Mouse (Mus musculus) Patski (cell line): ENCODE measurements at regions not wholly inside any gene's neighbourhood (a gene's known extent, or its start where the extent isn't known, plus 50 kb on each side); places are given as distances from the start of the nearest gene placed in this dataset.
"Not testable (repeated sequence)": the region's sequence is repeated elsewhere in the genome, so short reads cannot be mapped to it uniquely, and the experiment has no call there.

Source experiments
- ATAC-seq: fragments of 100-300 bp; one replicate; pipeline ENCODE4 v1.8.0; 2021
- CTCF ChIA-PET: fragments of 350-600 bp; sonication (Branson Sonifier 250); formaldehyde crosslinking; loops from one replicate; lab custom pipeline; 2022; ENCODE audit warnings: inconsistent platforms; lab: Charles Lee
- POLR2A ChIA-PET: fragments of 350-600 bp; sonication (Branson Sonifier 250); formaldehyde crosslinking; loops from one replicate; lab custom pipeline; 2022; ENCODE audit warnings: antibody characterized with exemption, inconsistent platforms; lab: Charles Lee
- DNase-seq: peaks from one replicate; pipeline ENCODE4 v3.0.0-alpha.2; 2011; ENCODE audit warnings: low read depth, low spot score
- H3K27me3 ChIP-seq: fragments of 371-371 bp; one replicate; pipeline ENCODE4 v1.5.1; 2021
- CTCF ChIP-seq: fragments of 100-300 bp; IDR thresholded peaks from one replicate; pipeline ENCODE4 v1.5.1; 2021
- in situ Hi-C: fragments of 300-500 bp; cut with MboI; formaldehyde crosslinking; loops from 3 replicates; pipeline ENCODE4 v1.11.1; 2018; ENCODE audit warnings: low pct_unique_long_range_greater_than_20kb, mixed read lengths

DNA sequence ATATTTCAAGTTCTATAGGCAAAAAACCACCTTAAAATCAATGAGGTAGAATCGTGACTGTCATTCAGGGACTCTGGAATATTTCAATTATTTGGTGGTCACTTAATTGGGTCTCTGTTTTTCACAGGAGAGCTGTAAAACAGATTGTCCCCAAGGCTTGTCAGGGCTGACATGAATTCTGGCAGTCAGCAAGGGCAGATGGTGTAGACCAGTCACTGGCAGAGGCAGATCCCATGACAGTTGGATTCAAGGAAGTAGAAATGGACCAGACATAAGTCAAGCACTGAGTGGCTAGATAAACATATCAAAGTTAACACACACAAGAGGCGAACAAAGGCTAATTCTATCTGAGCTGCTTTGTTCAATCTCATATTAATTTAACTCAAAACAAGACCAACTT, 1071.8 kb upstream of the Manea start:
- in situ Hi-C loops, result no loop called here
- ATAC-seq, result no peak
- POLR2A ChIA-PET, result no interaction called here
- CTCF ChIA-PET, result no interaction called here
- no peaks in the 10 kb centered on the region for H3K27me3 ChIP-seq
- DNase-seq, result no peak
- no peak for TF ChIP-seq CTCF

DNA sequence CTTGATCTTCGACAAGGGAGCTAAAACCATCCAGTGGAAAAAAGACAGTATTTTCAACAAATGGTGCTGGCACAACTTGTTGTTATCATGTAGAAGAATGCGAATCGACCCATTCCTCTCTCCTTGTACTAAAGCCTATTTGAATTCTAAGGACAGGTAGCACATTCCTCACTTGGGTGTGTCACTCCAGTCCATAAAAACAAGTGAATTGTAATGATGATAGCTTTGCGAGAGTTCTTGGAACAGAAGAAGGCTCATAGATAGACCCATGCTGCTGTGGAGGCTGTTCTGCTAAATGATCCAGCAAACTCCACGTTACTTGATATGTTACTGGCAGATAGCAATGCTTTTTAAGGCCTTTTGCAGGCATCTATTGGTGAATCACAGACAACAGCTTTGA, 1038.2 kb upstream of the Manea start:
- POLR2A ChIA-PET, CTCF ChIA-PET, in situ Hi-C loops, ATAC-seq, H3K27me3 ChIP-seq, DNase-seq: not testable (repeated sequence)

DNA sequence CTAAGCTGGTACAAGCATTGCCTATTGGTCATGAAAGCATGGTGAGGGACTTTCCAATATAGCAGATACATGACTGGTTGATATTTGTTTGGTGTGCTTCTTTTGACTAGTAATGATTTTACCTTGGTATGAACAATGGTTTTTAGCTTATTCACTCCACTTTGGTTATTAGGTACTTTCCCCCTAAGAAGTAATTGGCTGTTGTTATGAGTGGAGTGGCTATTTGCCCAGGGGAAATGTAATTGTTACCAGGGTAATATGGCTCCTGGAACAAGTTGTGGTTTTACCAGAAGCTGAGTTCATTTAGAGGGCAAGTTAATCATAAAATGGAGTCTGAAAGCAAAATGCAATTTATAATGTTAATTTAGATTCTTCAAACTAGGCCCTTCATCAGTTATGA, 1000.2 kb upstream of the Manea start:
- in situ Hi-C loops, result no loop called here
- ATAC-seq (peak; percentile 98), DNase-seq (peak; percentile 83)
- no peak for TF ChIP-seq CTCF
- POLR2A ChIA-PET, result no interaction called here
- CTCF ChIA-PET, result no interaction called here
- no peaks in the 10 kb centered on the region for H3K27me3 ChIP-seq

DNA sequence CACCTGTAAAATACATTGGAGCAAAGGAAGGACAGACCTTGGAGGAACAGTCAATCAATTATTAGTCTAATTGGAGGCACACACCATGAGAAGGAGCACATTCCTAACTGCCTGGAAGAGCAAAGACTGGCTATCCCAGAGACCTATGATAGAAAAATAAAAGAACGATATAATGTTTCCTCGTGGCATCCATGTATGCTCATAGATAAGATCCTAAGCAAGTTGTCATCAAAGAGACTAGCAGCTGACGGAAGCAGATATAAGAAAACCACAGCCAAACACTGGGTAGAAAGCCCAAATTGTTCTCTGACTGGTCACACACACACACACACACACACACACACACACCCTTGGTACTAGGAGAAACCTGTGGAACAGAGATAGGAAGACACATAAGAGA, 986.6 kb upstream of the Manea start:
- ATAC-seq, result no peak
- no peak for TF ChIP-seq CTCF
- ChIA-PET CTCF (no interaction called here), POLR2A (no interaction called here)
- H3K27me3 ChIP-seq, result no peaks in the 10 kb centered on the region
- DNase-seq, result no peak
- in situ Hi-C loops, result no loop called here
